ENCODE assay signal across 20 mouse cellular contexts in genomic region chr2:56683574-56683973, GRCm38 (mm10).
DNase-seq lines count a peak whose midpoint lies in the region; ATAC-seq and TF ChIP-seq lines count a peak whose summit lies in the region.
"Had no signal": no experiment of that assay in that cellular context is flagged by ENCODE, and none has a peak within 500 bp of the region (broad histone marks: within the 10 kb centered on the region; RNA-seq: fewer than 3 reads in every experiment).

No protein-coding gene starts in this region.

- H3K4me1 ChIP-seq in forebrain, postnatal 0 days (ENCODE audit: insufficient read depth), result no peaks in the 10 kb centered on the region
- H3K4me1 ChIP-seq: forebrain, embryonic 12.5 days; limb, embryonic 12.5 days; liver, embryonic 13.5 days; midbrain, embryonic 12.5 days; stomach, embryonic 15.5 days had no signal

- ATAC-seq in forebrain, postnatal 0 days, result no peak
- ATAC-seq: inflammation-experienced regulatory T-cells, adult 6 months had no signal

- H3K27ac ChIP-seq in forebrain, postnatal 0 days (ENCODE audit: low read depth, low read length), result no peak overlapping the region
- H3K27ac ChIP-seq: forebrain, embryonic 12.5 days; kidney, postnatal 0 days; limb, embryonic 12.5 days; liver, embryonic 13.5 days; midbrain, embryonic 12.5 days; stomach, embryonic 15.5 days had no signal

- no peak overlapping the region for H3K9ac ChIP-seq in forebrain, postnatal 0 days
- H3K9ac ChIP-seq: forebrain, embryonic 12.5 days; limb, embryonic 12.5 days; liver, embryonic 13.5 days; lung, embryonic 14.5 days; midbrain, embryonic 12.5 days; stomach, embryonic 15.5 days had no signal

- no peaks in the 10 kb centered on the region for H3K9me3 ChIP-seq in forebrain, postnatal 0 days (ENCODE audit: low read length)
- H3K9me3 ChIP-seq: forebrain, embryonic 12.5 days; limb, embryonic 12.5 days; liver, embryonic 13.5 days; midbrain, embryonic 12.5 days; stomach, embryonic 15.5 days had no signal

- no peaks in the 10 kb centered on the region for H3K36me3 ChIP-seq in forebrain, postnatal 0 days (ENCODE audit: insufficient read depth)
- H3K36me3 ChIP-seq: forebrain, embryonic 12.5 days; limb, embryonic 12.5 days; liver, embryonic 13.5 days; midbrain, embryonic 12.5 days; stomach, embryonic 15.5 days had no signal

- peak; percentile 5 to 12 for DNase-seq in kidney, adult 8-10 months
- DNase-seq in kidney, postnatal 4 days, result no peak
- peak; percentile 1 for DNase-seq in 3134 (ENCODE audit: extremely low read depth, insufficient read length, low spot score)
- peak; percentile 77 for DNase-seq in embryo, embryonic 10.5 days (ENCODE audit: low spot score)
- DNase-seq in forelimb bud, embryonic 11.5 days (ENCODE audit: low read depth, low spot score), result peak; percentile 2
- no peak for DNase-seq in gastrocnemius, postnatal 10 days
- DNase-seq in forebrain, postnatal 0 days, result no peak
- DNase-seq: adrenal gland, adult 2 months; cerebellum, adult 8-10 months; liver, embryonic 13.5 days; lung, embryonic 14.5 days; lung, postnatal 4 days; thymus, adult 18-20 months; thymus, postnatal 4 days had no signal

- TF ChIP-seq CTCF in forebrain, postnatal 0 days (IDR thresholded peaks at IDR 0.05; ENCODE audit: low read depth), result no peak

- 23% methylated on average over 2 of the region's 2 CpGs for WGBS in forebrain, postnatal 0 days

- H3K4me3 ChIP-seq in forebrain, postnatal 0 days (ENCODE audit: low read depth, low read length), result no peak overlapping the region
- H3K4me3 ChIP-seq: forebrain, embryonic 12.5 days; limb, embryonic 12.5 days; liver, embryonic 13.5 days; midbrain, embryonic 12.5 days; stomach, embryonic 15.5 days had no signal

- no peak overlapping the region for H3K4me2 ChIP-seq in forebrain, postnatal 0 days (ENCODE audit: low read depth)
- H3K4me2 ChIP-seq: forebrain, embryonic 12.5 days; limb, embryonic 12.5 days; liver, embryonic 13.5 days; lung, embryonic 14.5 days; midbrain, embryonic 12.5 days; stomach, embryonic 15.5 days had no signal

- no peaks in the 10 kb centered on the region for H3K27me3 ChIP-seq in forebrain, postnatal 0 days (ENCODE audit: insufficient read depth, low read length)
- H3K27me3 ChIP-seq: forebrain, embryonic 12.5 days; limb, embryonic 12.5 days; liver, embryonic 13.5 days; midbrain, embryonic 12.5 days; stomach, embryonic 15.5 days had no signal

Comparison
In these comparisons a context has a peak if more than half of its experiments do, and no peak if none do; other contexts are left out.
1. DNase-seq: peak in kidney, adult 8-10 months (2 of 2), 3134 (single experiment), embryo, embryonic 10.5 days (single experiment) and forelimb bud, embryonic 11.5 days (single experiment); none in kidney, postnatal 4 days (0 of 2), gastrocnemius, postnatal 10 days (single experiment) and forebrain, postnatal 0 days (single experiment).